In genomic region chr5:8857201-8857600, GRCm38 (mm10) we compare ENCODE assay signal across 16 mouse cellular contexts.
"Had no signal": no experiment of that assay in that cellular context is flagged by ENCODE, and none has a peak within 500 bp of the region (broad histone marks: within the 10 kb centered on the region; RNA-seq: fewer than 3 reads in every experiment).

No protein-coding gene starts in this region.

- DNase-seq: retina, postnatal 1 day; right cerebral cortex, adult 18-20 months; right cerebral cortex, postnatal 14 days; right cerebral cortex, postnatal 25 days; right cerebral cortex, postnatal 4 days; spleen, adult 18-20 months; thymus, adult 18-20 months; thymus, adult 2 months; thymus, postnatal 14 days; thymus, postnatal 25 days; thymus, postnatal 36 days; thymus, postnatal 4 days had no signal

- H3K9ac ChIP-seq: neural tube, embryonic 13.5 days; neural tube, embryonic 15.5 days; stomach, embryonic 15.5 days had no signal

- H3K27ac ChIP-seq: neural tube, embryonic 13.5 days; neural tube, embryonic 15.5 days; stomach, embryonic 15.5 days; stomach, postnatal 0 days had no signal

- H3K4me3 ChIP-seq: neural tube, embryonic 13.5 days; neural tube, embryonic 15.5 days; stomach, embryonic 15.5 days had no signal

- H3K4me2 ChIP-seq: neural tube, embryonic 13.5 days; neural tube, embryonic 15.5 days; stomach, embryonic 15.5 days had no signal

- H3K27me3 ChIP-seq: neural tube, embryonic 13.5 days; neural tube, embryonic 15.5 days; stomach, embryonic 15.5 days had no signal

- H3K36me3 ChIP-seq: neural tube, embryonic 13.5 days; neural tube, embryonic 15.5 days; stomach, embryonic 15.5 days had no signal

- H3K9me3 ChIP-seq: neural tube, embryonic 13.5 days; neural tube, embryonic 15.5 days; stomach, embryonic 15.5 days had no signal

- H3K4me1 ChIP-seq: neural tube, embryonic 13.5 days; neural tube, embryonic 15.5 days; stomach, embryonic 15.5 days had no signal
